Mouse (Mus musculus): Measurements from ENCODE around the gene Prkcd.

GRCm38 (mm10) chr14:30610940-30611339, 15.1 kb downstream of the Prkcd start:
- TF ChIP-seq CTCF (IDR thresholded peaks at IDR 0.05; ENCODE audit: borderline replicate concordance, insufficient read depth, low read depth, low read length) = no peak
- TF ChIP-seq POLR2A (IDR thresholded peaks at IDR 0.05; ENCODE audit: borderline replicate concordance, insufficient read depth, low read length) = no peak
